Mouse (Mus musculus): ENCODE data around the gene Mov10l1. TPM values are rescaled to one million over a fixed set of nuclear protein-coding genes. Genes with fewer than 3 reads are reported as not detected.
A peak's percentile ranks its signal among the peaks of the same experiment; 100 is the strongest.

Mov10l1 gene
- total RNA-seq, 2 experiments from 2014 or later = not detected

DNA sequence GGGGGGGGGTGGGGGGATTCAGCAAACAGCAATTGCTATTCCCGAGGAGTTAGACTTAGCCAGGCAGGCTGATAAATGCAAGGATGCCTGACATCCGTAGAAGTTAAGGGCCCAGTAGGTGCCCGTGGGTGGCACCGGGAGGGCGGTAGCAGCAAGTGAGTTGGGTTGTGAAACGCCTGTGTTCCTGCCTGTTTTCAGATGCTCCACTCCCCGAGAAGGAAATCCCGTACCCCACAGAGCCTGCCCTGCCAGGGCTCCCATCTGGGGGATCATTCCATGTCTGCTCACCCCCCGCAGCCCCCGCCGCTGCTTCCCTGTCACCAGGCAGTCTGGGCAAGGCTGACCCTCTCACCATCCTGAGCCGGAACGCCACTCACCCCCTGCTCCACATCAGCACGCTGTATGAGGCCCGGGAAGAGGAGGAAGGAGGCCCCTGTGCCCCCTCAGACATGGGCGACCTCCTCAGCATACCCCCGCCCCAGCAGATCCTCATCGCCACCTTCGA is 86.7 kb downstream of the Mov10l1 start:
- no peak for DNase-seq
- TF ChIP-seq CTCF (IDR thresholded peaks at IDR 0.05) = no peak
- Histone ChIP-seq H3K4me3 (no peak overlapping the region), H3K27ac (no peak overlapping the region)
- intact Hi-C loops (cut with DNase I) = no loop called here

DNA sequence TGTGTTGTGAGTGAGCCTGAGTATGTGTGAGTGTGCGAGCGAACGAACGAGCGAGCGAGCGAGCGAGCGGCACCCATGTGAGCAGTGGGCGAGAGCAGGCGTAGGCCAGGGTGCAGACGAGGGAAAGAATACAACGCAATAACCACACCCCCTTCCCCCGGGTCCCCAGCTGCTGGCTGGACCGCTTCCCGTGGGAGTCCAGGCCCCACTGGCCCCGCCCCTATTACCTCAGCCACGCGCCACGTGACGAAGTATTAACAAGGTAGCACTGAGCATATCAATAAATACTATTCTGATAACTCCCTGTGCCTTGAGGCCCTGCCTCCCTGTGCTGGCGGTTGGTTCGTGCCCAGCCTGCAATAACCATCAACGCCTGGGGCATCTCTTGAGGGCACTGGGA is 87.9 kb downstream of the Mov10l1 start:
- intact Hi-C loops (cut with DNase I) = no loop called here
- peak; percentile 18 for DNase-seq
- no peak for TF ChIP-seq CTCF (IDR thresholded peaks at IDR 0.05)
- H3K27ac ChIP-seq = no peak overlapping the region
- H3K4me3 ChIP-seq = no peak overlapping the region

DNA sequence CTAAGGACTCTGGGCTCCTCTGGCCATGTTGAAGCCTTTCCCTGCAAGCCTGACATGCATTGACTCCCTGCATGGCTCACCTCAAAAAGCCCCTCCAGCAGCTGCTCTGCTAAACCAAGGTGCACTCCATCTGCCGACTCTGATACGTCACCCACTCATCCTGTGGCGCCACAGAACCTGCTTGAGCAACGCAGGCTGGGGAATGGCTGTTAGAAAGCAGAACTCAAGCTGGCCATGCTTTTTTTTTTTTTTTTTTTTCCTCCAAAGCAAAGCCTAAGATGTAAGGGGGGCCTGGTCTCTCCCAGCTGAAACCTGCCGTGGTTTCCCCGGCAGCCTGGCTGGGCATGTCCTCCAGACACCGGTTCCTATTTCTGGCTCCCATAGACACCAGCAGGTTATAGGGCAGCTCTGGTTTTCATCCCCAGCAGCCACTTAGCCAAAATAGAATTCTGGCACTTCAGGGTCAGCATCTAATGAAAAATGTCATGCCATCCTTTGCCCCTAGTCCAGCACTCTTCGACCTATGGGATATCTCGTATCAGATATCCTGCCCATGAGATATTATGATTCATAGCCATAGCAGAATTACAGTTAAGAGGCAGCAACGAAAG is 91.4 kb downstream of the Mov10l1 start:
- intact Hi-C loops (cut with DNase I) = no loop called here
- H3K4me3 ChIP-seq = no peak overlapping the region
- DNase-seq = no peak
- no peak for TF ChIP-seq CTCF (IDR thresholded peaks at IDR 0.05)
- peak overlapping the region; percentile 94 for H3K27ac ChIP-seq

DNA sequence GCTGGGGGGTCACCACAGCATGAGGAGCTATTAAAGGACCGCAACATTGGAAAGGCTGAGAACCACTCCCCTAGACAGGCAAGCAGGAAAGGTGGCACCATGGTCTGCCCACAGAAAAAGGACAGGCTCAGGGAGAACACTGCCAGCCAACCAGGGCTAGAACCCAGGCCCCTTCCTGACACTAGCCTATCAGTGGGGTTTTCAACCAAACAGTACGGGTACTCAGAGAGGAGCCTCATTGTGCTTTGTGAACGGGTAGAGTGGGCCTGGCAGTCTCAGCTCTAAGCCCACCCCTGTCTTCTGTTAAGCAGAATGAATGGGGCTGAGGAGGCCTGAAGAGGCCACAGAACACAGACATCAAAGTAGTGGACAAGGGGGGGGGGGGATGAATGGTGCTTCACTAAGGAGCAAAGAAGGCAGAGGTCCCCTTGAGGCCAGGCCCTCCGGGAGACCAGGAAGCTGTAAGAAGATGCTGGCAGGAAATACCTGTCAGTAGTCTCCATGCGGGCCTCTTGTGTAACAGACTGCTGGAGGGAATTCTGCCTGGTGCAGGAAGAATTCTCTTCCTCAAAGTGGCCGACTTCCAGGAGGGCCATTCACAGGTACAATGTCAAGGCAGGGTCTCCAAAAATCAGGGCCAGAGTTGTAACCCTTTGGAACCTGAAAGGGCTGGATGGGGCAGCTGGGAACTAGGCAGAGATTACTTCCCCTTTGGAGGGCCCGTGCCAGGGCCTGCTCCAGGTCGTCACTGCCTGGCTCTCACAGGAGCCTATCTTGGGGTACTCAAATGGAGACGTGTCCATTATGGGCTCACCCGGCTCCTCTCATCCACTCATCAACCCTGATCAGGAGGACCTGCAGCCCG is 92.1 kb downstream of the Mov10l1 start, which contains the start of gene Trabd:
TSS of gene Trabd (plus strand) at position 512 of the 865 bp plus-strand sequence.
- H3K27ac ChIP-seq = peak within 1 kb of the TSS; percentile 94
- intact Hi-C loops (cut with DNase I) = loop anchor here (5.0 kb wide), 2 partner anchors 137 to 253 kb away; partner anchors contain the start of gene Ppp6r2
- TF ChIP-seq CTCF (IDR thresholded peaks at IDR 0.05) = no peak
- DNase-seq = peak; percentile 50
- H3K4me3 ChIP-seq = peak within 1 kb of the TSS; percentile 96

DNA sequence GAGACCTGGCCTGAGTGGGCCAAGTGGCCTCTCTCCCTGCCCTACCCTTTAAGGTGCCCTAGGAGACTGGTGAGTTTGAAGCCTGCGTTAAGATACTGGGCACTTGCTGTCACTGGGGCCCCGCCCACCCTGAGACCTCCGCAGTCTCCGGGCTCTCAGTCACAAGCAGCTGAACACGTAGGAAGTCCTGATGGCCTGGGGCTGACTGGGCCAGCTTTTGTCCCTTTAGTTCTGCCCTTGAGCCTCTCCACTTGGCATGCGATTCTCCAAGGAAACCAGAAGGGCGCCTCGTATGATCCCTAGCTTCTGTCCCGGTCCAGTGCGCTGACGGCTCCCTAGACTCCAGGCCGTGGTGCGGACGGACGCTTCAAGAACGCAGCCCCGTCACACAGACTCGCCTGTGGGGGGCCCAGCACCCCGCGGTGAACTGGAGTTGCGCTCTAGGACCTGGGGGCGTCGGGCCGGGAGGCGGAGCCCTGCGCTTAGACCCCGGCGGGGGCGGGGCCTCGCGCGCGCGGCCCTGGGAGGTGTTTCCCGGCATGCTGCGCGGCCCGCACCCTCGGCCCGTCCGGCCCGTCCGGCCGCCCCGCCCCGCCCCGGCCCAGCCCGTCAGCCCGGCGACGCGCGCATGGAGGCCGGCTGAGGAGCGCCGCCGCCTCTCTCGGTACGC is 92.9 kb downstream of the Mov10l1 start:
- Histone ChIP-seq H3K27ac (peak overlapping the region; percentile 94), H3K4me3 (peak overlapping the region; percentile 96)
- intact Hi-C loops (cut with DNase I) = loop anchor here (5.0 kb wide), 2 partner anchors 137 to 253 kb away; partner anchors contain the start of gene Ppp6r2
- DNase-seq = peak; percentile 95
- TF ChIP-seq CTCF (IDR thresholded peaks at IDR 0.05) = peak; percentile 27; the same call in 1 of the 2 replicates

DNA sequence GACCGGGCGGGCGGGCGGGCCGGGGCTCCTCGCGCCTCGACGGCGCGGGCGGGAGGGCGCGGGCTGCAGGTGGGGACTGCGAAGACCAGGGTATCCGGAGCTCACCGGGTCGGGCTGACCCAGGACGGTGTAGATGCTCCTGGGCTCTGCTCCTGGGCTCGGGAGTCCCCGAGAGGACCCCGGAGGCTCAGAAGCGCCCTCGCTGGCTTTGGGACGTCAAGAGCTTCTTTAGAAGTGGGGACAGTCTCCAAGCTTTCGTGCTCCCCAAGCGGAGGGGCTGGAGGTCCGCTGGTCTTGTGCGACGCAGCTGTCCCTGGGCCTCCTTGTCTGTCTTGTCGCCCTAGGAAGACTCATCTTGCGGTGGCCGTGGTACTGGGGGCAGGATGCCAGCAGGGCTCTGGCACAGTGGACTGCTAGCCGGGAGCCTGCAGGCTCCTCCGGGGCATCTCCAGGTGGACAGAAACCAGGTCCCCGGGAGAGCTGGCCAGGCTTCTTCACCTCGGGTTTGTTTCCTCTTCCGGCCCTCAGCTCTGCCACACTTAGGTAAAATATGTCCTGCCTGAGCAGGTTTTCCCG is 93.5 kb downstream of the Mov10l1 start:
- peak; percentile 83 for DNase-seq
- no peak for TF ChIP-seq CTCF (IDR thresholded peaks at IDR 0.05)
- intact Hi-C loops (cut with DNase I) = loop anchor here (5.0 kb wide), 2 partner anchors 136 to 254 kb away; partner anchors contain the start of gene Ppp6r2
- peak overlapping the region; percentile 94 for H3K27ac ChIP-seq
- peak overlapping the region; percentile 96 for H3K4me3 ChIP-seq

DNA sequence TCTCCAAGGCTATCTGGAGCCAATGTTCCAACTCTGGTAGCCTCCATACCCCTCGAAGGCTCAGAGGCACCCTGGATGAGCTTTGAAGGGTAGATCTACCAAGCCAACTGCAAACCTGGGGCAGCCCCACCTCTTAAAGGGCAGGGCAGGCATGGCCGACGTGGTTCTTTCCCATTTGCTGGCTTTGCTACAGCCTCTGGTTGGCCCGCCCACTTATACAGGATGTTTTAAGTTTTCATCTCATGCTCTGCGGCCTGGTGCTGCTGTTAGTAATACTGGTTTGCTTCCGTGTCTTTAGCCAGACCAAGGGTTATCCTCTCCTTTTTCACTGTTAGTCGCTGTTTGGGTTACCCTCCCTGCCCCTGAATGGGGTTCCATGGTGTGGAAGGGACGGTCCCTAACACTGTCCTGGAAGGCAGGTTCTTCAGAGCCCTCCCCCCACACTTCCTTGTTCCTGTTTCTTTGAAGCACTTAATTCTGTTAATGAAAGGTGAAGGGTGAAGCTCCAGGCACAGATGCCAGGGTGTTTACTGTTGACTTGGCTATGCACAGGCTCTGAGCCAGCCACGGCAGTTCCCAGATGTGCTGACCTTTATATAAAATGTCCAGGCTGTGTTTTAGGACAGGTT is 95.6 kb downstream of the Mov10l1 start:
- Histone ChIP-seq H3K27ac (peak overlapping the region; percentile 94), H3K4me3 (peak overlapping the region; percentile 96)
- peak; percentile 55 for DNase-seq
- no peak for TF ChIP-seq CTCF (IDR thresholded peaks at IDR 0.05)
- intact Hi-C loops (cut with DNase I) = loop anchor here (5.0 kb wide), 2 partner anchors 134 to 256 kb away; partner anchors contain the start of gene Ppp6r2

DNA sequence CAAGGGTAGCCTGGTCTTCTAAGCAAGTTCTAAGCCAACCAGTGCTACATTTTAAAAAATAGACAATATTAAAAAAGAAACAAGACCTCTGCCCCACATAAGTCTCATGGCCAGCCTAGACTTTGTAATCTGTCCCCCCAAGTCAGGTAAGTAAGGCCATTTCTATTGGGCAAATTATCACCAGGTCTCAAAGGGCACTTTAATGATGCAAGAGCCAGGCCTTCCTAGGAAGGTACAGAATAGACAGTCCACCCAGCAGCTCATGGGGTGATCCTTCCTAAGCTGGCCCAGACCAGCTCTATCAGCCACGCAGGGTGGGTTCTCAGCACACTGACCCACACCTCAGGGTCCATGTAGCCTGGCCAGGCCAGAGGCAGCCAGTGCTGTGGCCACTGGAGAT is 101.2 kb downstream of the Mov10l1 start:
- Histone ChIP-seq H3K27ac (no peak overlapping the region), H3K4me3 (no peak overlapping the region)
- no peak for TF ChIP-seq CTCF (IDR thresholded peaks at IDR 0.05)
- no peak for DNase-seq
- intact Hi-C loops (cut with DNase I) = no loop called here

DNA sequence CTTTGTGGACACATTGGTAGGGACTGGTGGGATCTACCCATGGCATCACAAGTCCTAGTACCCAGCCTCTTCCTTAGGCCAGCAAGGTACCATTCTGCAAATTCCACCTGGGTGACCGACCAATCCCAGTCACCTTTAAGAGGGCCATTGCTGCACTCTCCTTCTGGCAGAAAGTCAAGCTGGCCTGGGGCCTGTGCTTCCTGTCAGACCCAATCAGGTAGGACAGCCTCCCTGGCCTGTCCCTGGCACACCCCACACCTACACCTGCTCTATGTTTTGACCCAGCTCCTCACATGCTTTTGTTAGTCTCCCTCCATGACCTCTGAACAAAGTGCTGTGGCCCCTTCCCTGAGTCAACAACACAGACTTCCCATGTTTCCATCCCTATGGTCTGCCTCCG is 102.1 kb downstream of the Mov10l1 start:
- intact Hi-C loops (cut with DNase I) = no loop called here
- no peak overlapping the region for H3K27ac ChIP-seq
- TF ChIP-seq CTCF (IDR thresholded peaks at IDR 0.05) = no peak
- no peak for DNase-seq
- no peak overlapping the region for H3K4me3 ChIP-seq

DNA sequence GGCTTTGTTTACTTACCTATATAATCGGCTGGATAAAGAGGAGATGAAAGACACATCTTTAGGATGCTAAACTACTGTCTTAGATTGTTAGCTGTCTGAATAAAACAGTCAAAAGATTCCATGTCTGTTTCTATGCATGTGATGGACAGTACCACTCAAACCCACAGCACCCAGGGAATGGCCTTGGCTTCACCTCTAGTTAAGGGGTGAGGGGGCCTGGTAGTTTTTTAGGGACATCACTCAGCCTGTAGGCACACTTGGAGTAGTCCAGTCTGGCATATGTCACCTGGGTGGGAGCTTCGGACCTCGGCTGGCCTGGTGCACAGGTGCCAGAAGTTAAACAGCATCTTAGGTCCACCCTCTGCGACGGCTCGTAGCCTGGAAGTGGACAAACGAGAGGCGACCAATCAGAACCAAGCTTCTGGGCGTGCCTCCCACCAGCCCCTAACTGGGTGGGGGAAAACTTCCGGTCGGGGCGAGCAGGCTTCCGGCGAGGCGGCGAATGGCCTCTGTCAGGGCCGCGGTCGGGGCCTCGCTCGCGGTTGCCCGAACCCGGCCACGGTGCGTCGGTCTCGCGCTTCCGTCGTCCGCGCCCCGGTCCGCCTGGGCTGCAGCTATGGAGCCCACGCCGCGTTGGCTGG is 106.0 kb downstream of the Mov10l1 start, which contains the start of gene Selenoo:
TSS of gene Selenoo (plus strand) at position 478 of the 641 bp plus-strand sequence.
- Histone ChIP-seq H3K4me3 (peak within 1 kb of the TSS; percentile 94), H3K27ac (peak within 1 kb of the TSS; percentile 97)
- peak; percentile 96 for DNase-seq
- no peak for TF ChIP-seq CTCF (IDR thresholded peaks at IDR 0.05)
- intact Hi-C loops (cut with DNase I) = no loop called here

All from gastrocnemius, adult 2 months (tissue).